Mouse (Mus musculus) cerebellum, adult 18-20 months (tissue): ENCODE results near the gene Raet1e.
"Not testable (repeated sequence)": the region's sequence is repeated elsewhere in the genome, so short reads cannot be mapped to it uniquely, and the experiment has no call there.

Source experiments
- DNase-seq, 2 experiments: peaks; one replicate each; pipeline ENCODE4 v3.0.0; 2021

The Raet1e gene

DNA sequence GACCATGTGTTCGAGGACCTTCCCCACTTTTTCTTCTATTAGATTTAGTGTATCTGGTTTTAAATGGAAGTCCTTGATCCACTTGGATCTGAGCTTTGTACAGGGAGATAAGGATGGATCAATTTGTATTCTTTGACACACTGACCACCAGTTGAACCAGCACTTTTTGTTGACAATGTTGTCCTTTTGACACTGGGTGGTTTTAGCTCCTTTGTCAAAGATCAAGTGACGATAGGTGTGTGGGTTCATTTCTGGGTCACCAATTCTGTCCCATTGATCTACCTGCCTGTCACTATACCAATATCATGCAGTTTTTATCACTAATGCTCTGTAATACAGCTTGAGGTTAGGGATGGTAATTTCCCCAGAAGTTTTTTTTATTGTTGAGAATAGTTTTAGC is 206.5 kb downstream of the Raet1e start:
- not testable (repeated sequence) for DNase-seq

DNA sequence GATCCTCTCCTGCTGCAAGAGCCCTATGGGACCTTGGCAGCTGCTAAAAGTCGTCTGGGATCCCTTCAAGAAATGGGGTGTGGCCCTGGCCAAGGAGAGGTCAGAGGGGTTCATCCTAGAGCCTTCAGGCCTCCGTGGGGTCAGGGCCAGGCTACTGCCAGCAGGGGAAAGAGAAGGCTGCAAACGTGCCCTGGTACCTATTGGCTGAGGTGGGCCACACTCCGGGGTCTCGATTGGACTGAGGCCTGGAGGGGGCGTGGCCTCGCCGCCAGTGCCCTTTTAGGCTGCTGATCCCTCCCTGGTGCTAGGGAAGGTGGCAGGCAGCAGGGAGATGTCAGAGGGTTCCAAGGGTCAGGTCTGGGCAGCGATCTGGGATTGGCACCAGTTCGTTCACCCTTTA is 222.9 kb downstream of the Raet1e start:
- not testable (repeated sequence) for DNase-seq

DNA sequence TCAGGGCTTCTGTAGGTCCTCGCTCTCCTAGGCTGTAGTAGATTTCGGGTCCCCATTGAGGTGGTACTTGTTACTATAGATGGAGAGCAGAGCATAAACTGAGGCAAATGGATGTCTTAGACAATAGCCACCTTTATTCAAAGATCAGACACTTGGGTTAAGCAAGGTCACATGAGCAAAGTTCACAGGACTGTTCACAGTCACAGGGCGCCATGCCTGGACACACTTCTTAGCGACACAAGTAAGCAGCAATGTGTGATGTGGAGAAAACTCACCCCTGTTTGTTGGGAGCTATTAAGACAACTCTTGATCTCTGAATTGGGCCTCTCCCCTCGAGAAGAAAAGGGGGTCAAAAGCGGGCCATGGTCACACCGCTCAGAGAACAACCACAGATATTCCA is 231.8 kb downstream of the Raet1e start:
- DNase-seq = not testable (repeated sequence)

DNA sequence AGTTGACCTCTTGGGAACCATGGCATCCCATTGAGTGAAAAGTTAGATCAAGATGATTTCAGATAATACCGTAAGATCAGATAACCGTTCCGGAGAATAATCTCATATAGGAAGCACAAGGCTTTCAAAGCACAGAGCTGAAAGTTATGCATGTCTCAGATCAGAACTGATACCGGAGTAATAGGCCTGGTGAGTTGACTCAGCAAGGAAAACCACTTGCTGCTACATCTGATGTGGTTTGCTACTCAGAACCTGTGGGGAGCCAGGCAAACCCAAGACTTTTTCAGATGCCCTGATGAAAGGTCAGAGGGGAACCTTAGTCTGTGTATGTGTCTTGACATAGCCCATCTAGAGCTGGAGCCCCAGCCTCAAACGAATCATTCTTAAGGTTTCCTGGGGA is 233.2 kb downstream of the Raet1e start:
- not testable (repeated sequence) for DNase-seq

DNA sequence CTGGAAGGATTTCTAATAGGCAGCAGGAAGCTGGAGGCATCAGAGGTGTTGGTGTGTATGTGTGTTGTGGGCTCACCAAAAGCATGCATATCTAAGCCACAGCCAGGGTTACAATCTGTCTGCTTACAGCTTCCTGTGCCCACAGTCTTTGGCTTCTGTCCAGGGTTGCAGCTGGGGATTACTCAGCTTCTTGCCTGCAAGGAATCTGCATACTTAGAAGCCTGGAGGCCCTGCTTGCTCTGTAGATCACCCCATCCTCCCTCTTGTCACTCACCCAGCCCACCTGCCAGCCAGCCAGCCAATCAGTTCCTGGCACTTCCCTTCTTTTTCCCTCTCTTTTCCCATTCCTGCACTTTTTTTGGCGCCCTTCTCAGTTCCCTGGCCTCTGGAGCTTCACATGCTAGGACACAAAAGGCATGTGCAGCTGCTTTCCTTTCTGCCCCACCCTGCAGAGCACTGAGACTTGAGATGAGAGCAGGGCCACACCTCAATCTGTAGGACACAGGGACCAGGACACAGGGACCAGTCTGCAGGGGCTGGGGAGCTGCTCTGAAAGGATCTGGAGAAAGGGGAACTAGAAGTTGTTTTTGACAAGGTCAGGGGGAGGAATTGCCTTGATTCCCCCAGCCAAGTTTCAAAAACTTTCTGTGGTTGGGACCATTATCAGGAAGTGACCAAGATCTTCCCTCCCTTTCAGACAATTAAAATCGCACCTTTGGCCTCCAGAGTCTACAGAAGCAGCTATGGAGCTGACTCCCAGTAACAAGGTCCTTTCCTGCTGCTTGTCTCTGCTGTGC is 234.9 kb downstream of the Raet1e start:
- not testable (repeated sequence) for DNase-seq

DNA sequence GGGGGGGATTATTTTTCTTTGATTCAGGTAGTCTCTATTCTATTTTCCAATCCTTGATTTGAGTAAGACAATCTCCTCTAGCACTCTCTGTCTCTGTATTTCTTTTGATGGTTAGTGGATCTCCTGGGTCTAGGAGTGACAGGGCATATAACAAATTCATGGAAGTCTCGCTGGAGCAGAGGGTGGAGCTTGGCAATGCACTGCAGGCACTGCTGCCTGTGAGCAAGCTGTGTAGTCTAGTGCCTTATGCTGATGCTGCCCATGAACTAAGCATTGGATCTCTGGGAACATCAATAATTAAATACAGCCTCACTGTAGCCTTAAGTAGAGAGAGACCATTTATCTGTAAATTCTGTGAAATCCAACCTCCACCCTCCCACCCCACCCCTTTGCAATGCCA is 238.3 kb downstream of the Raet1e start:
- DNase-seq = not testable (repeated sequence)

DNA sequence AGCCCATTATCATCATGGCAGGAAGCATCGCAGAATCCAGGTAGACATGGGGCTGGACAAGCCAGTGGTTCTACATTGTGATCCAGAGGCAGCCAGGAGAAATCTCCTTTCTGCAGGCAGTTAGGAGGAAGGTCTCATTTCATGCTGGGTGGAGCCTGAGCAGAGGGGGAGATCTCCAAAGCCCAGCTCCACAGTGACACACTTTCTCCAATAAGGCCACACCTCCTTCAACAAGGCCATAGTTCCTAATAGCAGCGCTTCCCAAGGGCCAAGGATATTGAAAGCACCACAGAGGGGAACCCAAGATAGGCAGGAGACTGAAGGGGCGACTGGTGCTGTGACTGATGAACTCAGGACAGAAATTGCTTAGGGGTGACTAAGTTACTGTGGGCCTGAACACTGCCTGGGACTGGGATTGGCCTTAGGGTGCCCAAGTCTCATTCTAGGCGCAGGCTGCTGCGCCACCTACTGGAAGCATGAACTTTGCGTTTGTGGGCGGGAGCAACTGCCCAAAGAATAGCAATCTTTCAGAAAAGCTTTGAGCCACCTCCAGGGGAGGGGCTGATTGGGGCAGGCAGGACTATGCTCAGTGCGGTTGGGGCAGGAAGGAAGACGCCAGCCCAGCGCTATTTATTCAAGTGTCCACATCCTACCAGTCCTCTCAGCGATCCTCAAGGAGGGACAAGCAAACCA is 244.0 kb downstream of the Raet1e start:
- peak in 1 of 2 experiments; percentile 3 for DNase-seq

DNA sequence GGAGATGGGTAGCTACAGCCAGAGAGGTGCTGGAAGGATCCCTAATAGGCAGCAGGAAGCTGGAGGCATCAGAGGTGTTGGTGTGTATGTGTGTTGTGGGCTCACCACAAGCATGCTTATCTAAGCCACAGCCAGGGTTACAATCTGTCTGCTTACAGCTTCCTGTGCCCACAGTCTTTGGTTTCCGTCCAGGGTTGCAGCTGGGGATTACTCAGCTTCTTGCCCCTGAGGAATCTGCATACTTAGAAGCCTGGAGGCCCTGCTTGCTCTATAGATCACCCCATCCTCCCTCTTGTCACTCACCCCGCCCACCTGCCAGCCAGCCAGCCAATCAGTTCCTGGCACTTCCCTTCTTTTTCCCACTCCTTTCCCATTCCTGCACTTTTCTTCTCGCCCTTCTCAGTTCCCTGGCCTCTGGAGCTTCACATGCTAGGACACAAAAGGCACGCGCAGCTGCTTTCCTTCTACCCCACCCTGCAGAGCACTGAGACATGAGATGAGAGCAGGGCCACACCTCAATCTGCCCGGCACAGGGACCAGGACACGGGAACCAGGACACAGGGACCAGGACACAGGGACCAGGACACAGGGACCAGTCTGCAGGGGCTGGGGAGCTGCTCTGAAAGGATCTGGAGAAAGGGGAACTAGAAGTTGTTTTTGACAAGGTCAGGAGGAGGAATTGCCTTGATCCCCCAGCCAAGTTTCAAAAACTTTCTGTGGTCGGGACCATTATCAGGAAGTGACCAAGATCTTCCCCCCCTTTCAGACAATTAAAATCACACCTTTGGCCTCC is 255.5 kb downstream of the Raet1e start:
- not testable (repeated sequence) for DNase-seq
